Mouse (Mus musculus): ENCODE measurements at regions not wholly inside any gene's neighbourhood (a gene's known extent, or its start where the extent isn't known, plus 50 kb on each side); places are given as distances from the start of the nearest gene placed in this dataset.

DNA sequence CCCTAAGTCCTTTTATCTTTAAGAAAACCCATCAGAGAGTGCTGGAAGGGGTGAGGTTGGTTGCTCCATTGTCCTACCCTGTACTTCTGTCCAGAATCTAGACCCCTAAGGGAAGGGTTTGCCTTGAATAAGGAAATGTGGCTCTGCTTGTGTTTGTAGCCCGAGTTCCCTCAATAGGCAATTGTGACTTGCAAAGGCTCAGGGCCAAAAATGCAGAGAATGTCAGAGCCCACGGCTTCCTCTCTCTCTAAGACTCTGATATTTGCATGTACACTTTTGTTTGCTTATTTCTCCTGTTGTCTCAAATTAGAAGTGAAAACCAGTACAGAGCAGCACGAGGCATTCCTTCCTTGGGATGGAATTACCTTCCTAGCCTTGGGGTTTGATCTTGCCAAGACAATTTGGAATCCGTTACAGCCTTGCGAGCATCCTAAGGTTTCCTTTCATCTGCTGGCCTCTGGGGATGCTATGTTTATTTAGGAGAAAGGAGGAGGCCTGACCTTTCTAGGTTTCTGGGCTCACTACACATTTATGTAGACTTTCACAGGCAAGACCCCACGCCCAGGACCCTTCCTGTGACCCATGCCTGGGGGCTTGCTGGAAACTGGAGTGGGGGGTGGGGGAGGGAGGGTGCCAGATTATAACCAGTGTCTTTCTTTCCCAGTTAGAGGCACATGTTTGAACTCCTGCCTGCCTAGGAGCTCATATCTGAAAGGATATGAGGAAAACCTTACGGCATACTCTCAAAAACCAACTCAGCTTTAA is 181.8 kb downstream of the Trim29 start:
- no peak overlapping the region for H3K4me3 ChIP-seq (ENCODE audit: low read depth, low read length)
- H3K27ac ChIP-seq (ENCODE audit: low read length), result no peak overlapping the region
- no peaks in the 10 kb centered on the region for H3K36me3 ChIP-seq (ENCODE audit: control insufficient read depth, insufficient read depth, low read length)
- H3K9ac ChIP-seq (ENCODE audit: low read depth, low read length), result no peak overlapping the region
- no peak overlapping the region for H3K4me2 ChIP-seq (ENCODE audit: low read length)
- H3K9me3 ChIP-seq (replicated peaks; ENCODE audit: control insufficient read depth, low read length, poor library complexity, severe bottlenecking), result no peaks in the 10 kb centered on the region
- 38% methylated on average over 7 of the region's 7 CpGs for WGBS
- H3K27me3 ChIP-seq (ENCODE audit: control insufficient read depth, insufficient read depth, low read depth, low read length), result no peaks in the 10 kb centered on the region
- no peak for ATAC-seq
- H3K4me1 ChIP-seq (ENCODE audit: control insufficient read depth, insufficient read depth, low read length), result peaks cover 4% of the 10 kb centered on the region; the same call in 1 of the 2 replicates

DNA sequence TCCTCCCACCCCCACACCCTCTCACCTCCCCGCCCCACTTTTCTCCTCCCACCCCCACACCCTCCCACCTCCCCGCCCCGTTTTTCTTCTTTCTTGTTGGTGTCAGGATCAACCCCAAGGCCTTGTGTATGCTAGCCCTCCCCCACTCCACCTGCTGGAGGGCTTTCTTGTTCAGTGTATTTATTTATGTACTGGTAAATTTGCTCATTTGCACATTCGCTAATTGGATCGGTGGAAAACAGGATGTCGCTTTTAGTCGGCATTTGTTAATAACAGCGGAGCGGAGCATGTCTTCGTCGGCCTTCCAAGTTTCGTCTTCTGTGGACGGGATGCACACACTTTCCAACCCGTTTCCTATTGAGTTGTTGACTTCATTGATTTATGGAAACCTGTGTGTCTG is 187.9 kb downstream of the Trim29 start:
- Histone ChIP-seq H3K4me3 (ENCODE audit: low read depth, low read length) (no peak overlapping the region), H3K36me3 (ENCODE audit: control insufficient read depth, insufficient read depth, low read length) (no peaks in the 10 kb centered on the region), H3K4me2 (ENCODE audit: low read length) (no peak overlapping the region), H3K9me3 (replicated peaks; ENCODE audit: control insufficient read depth, low read length, poor library complexity, severe bottlenecking) (no peaks in the 10 kb centered on the region), H3K27me3 (ENCODE audit: control insufficient read depth, insufficient read depth, low read depth, low read length) (no peaks in the 10 kb centered on the region), H3K4me1 (ENCODE audit: control insufficient read depth, insufficient read depth, low read length) (no peaks in the 10 kb centered on the region), H3K27ac (ENCODE audit: low read length) (no peak overlapping the region), H3K9ac (ENCODE audit: low read depth, low read length) (no peak overlapping the region)
- 79% methylated on average over 14 of the region's 14 CpGs for WGBS
- ATAC-seq, result no peak

DNA sequence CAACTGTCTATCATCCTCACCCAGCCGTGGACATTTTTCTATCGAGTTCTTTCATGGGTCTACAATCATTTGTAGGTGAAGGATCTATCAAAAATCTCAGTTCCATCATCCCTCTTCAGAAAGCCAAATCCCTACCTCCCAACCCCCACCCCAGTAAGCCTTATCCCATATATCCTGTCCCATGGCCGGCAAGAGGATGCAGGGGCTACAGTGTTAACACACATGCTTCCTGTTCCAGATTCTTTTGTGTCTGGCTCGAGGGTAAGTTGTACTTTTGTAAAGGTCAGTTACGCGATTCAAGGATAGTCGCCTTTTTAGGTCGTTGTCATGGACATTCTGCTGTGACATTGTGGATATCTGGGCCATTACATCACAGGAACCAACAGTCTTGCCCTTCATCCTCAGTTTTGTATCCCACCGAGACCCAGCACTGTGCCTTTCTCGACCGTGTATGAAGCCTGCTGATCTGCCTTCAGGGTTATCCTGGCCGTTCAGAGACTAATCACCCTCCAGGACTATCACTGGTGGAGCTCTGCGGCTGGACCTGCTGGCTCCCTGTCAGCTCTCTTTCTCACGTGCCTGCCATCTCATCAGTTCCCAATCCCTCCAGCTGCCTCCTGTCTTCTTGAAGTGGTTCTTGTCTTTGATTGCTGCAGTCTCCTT is 193.8 kb downstream of the Trim29 start:
- Histone ChIP-seq H3K9ac (ENCODE audit: low read depth, low read length) (no peak overlapping the region), H3K4me3 (ENCODE audit: low read depth, low read length) (no peak overlapping the region), H3K9me3 (replicated peaks; ENCODE audit: control insufficient read depth, low read length, poor library complexity, severe bottlenecking) (no peaks in the 10 kb centered on the region; the same call in 1 of the 2 replicates), H3K36me3 (ENCODE audit: control insufficient read depth, insufficient read depth, low read length) (no peaks in the 10 kb centered on the region), H3K27me3 (ENCODE audit: control insufficient read depth, insufficient read depth, low read depth, low read length) (no peaks in the 10 kb centered on the region), H3K27ac (ENCODE audit: low read length) (peak overlapping the region; percentile 34; the same call in 1 of the 2 replicates), H3K4me1 (ENCODE audit: control insufficient read depth, insufficient read depth, low read length) (peaks cover 8% of the 10 kb centered on the region), H3K4me2 (ENCODE audit: low read length) (no peak overlapping the region)
- ATAC-seq, result no peak; the same call in 1 of the 2 replicates
- WGBS, result 51% methylated on average over 14 of the region's 14 CpGs

DNA sequence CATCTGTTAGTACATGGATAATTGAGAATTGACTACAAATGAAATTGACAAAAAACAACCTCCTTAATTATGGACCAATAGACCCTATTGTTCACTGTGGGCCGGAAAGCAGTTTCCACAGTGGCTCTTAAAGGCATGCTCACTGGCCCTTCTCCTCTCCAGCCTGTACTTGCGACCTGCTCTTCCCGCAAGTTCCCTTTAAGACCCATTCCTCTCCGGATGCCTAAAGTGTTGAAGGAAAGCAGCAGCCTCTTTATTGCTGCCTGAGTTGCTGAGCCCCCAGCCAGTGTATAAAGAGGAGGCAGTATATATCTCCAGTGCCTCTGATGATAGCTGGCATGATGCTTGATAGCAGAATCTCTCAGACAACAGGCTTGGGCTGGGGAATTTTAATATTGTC is 195.2 kb downstream of the Trim29 start:
- H3K9me3 ChIP-seq (replicated peaks; ENCODE audit: control insufficient read depth, low read length, poor library complexity, severe bottlenecking), result no peaks in the 10 kb centered on the region; the same call in 1 of the 2 replicates
- no peak overlapping the region for H3K9ac ChIP-seq (ENCODE audit: low read depth, low read length)
- no peak overlapping the region for H3K4me3 ChIP-seq (ENCODE audit: low read depth, low read length)
- WGBS, result 23% methylated on average over 4 of the region's 4 CpGs
- H3K27ac ChIP-seq (ENCODE audit: low read length), result no peak overlapping the region
- no peak for ATAC-seq
- H3K27me3 ChIP-seq (ENCODE audit: control insufficient read depth, insufficient read depth, low read depth, low read length), result no peaks in the 10 kb centered on the region
- no peak overlapping the region for H3K4me2 ChIP-seq (ENCODE audit: low read length)
- no peaks in the 10 kb centered on the region for H3K36me3 ChIP-seq (ENCODE audit: control insufficient read depth, insufficient read depth, low read length)
- peaks cover 8% of the 10 kb centered on the region for H3K4me1 ChIP-seq (ENCODE audit: control insufficient read depth, insufficient read depth, low read length)

DNA sequence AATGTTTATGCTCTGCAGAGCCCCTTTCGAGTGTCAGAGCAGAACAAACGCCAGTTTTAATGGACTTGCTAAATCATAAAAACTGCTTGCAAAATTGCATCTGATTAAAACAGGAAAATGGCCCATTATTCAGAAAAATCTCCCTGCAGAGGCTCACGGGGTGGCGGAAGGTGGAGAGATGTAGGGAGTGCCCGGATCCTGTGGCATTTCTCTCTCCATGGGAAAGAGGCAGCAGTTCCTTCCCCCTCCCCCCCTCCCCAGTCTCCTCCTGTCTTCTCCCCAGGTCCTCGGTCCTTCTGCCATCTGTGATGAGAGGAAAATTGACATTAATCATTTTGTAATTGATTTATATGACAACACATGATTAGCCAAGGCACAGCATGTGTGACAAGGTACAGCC is 195.6 kb downstream of the Trim29 start:
- no peak for ATAC-seq
- Histone ChIP-seq H3K9me3 (replicated peaks; ENCODE audit: control insufficient read depth, low read length, poor library complexity, severe bottlenecking) (no peaks in the 10 kb centered on the region; the same call in 1 of the 2 replicates), H3K36me3 (ENCODE audit: control insufficient read depth, insufficient read depth, low read length) (no peaks in the 10 kb centered on the region), H3K27ac (ENCODE audit: low read length) (no peak overlapping the region), H3K27me3 (ENCODE audit: control insufficient read depth, insufficient read depth, low read depth, low read length) (no peaks in the 10 kb centered on the region), H3K9ac (ENCODE audit: low read depth, low read length) (no peak overlapping the region), H3K4me1 (ENCODE audit: control insufficient read depth, insufficient read depth, low read length) (peaks cover 8% of the 10 kb centered on the region), H3K4me2 (ENCODE audit: low read length) (no peak overlapping the region), H3K4me3 (ENCODE audit: low read depth, low read length) (no peak overlapping the region)
- 49% methylated on average over 6 of the region's 6 CpGs for WGBS

DNA sequence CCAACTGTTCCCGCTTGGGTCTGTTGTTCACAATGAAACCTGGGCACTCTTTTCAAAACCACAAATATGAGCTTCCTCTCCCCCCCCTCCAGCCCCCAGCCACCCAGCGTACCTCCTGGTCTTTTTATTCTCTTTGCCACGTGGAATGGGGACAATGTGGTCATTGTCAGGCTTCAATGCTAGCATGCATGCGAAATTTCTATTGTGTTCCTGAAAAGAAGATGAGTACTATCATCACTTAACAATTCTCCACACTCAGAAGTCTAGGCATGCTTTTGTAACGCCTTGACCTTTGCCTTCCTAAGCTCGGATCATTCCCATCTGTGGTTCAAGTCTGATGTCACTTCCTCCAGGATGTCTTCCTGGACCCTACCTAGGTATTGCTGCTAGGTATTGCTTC is 202.2 kb downstream of the Trim29 start:
- H3K4me2 ChIP-seq (ENCODE audit: low read length), result no peak overlapping the region
- H3K36me3 ChIP-seq (ENCODE audit: control insufficient read depth, insufficient read depth, low read length), result no peaks in the 10 kb centered on the region
- no peak overlapping the region for H3K4me3 ChIP-seq (ENCODE audit: low read depth, low read length)
- no peak for ATAC-seq
- no peak overlapping the region for H3K9ac ChIP-seq (ENCODE audit: low read depth, low read length)
- H3K27ac ChIP-seq (ENCODE audit: low read length), result no peak overlapping the region
- H3K4me1 ChIP-seq (ENCODE audit: control insufficient read depth, insufficient read depth, low read length), result no peaks in the 10 kb centered on the region
- H3K27me3 ChIP-seq (ENCODE audit: control insufficient read depth, insufficient read depth, low read depth, low read length), result no peaks in the 10 kb centered on the region
- WGBS, result 56% methylated on average over 6 of the region's 6 CpGs
- H3K9me3 ChIP-seq (replicated peaks; ENCODE audit: control insufficient read depth, low read length, poor library complexity, severe bottlenecking), result no peaks in the 10 kb centered on the region

DNA sequence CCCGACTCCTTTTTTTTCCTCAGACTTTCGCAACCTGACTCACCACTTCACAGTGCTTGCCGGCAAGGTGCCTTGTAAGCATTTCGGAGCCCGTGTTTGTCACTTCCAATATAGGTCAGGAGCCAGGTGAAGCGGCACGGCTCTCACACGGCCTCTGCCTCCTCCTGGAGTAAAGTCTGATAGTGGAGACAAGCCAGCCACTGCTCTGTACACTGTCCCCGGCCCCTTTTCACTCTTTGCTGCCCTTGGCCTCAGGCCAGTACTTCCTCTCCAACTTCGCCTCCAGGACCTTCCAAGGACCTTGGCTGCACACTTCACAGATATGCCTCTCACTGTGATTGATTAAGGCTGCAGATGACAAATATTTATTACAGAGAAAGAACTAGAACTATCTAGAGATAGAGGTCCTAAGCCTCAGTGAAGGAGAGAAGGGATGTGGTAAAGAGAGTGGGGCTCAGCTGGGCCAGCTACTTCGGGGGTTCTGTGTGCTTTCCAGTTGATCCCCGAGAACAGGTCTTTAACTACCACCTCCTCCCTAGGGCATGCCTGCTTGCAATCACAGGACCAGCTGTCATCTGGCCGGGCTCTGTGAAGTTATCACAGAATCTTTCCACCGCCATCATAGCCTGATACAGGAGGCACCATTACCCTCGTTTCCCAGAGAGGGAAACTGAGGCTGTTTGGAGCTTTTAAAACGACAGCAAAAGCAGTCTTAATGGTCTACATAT is 204.2 kb downstream of the Trim29 start:
- WGBS, result 88% methylated on average over 16 of the region's 16 CpGs

DNA sequence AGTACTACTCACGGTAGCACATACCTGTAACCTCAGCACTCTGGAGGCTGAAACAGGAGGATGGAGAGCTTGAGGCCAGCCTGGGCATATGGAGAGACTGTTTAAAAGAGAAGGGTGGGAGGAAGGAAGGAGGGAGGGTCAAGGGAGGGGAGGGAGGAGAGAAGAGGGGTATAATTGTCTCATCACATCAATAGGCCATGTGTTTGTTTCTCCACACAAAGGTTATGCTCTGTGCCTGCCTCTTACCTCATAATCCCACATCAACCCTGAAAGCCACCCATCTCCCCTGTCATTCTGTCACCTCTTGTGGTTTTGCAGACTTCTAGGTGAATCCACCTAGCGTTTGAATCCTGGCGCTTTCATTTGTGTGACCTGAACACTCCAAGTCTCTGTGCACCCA is 210.3 kb downstream of the Trim29 start:
- Histone ChIP-seq H3K4me2 (ENCODE audit: low read length) (no peak overlapping the region), H3K4me3 (ENCODE audit: low read depth, low read length) (no peak overlapping the region), H3K27ac (ENCODE audit: low read length) (no peak overlapping the region), H3K4me1 (ENCODE audit: control insufficient read depth, insufficient read depth, low read length) (no peaks in the 10 kb centered on the region), H3K27me3 (ENCODE audit: control insufficient read depth, insufficient read depth, low read depth, low read length) (no peaks in the 10 kb centered on the region), H3K9ac (ENCODE audit: low read depth, low read length) (no peak overlapping the region), H3K9me3 (replicated peaks; ENCODE audit: control insufficient read depth, low read length, poor library complexity, severe bottlenecking) (no peaks in the 10 kb centered on the region), H3K36me3 (ENCODE audit: control insufficient read depth, insufficient read depth, low read length) (no peaks in the 10 kb centered on the region)
- WGBS, result 88% methylated on average over 3 of the region's 3 CpGs
- no peak for ATAC-seq

More for the DNA sequence above, 204.2 kb downstream of the Trim29 start:
- Histone ChIP-seq H3K27me3 (ENCODE audit: control insufficient read depth, insufficient read depth, low read depth, low read length) (no peaks in the 10 kb centered on the region), H3K9me3 (replicated peaks; ENCODE audit: control insufficient read depth, low read length, poor library complexity, severe bottlenecking) (no peaks in the 10 kb centered on the region), H3K4me1 (ENCODE audit: control insufficient read depth, insufficient read depth, low read length) (no peaks in the 10 kb centered on the region), H3K9ac (ENCODE audit: low read depth, low read length) (no peak overlapping the region), H3K27ac (ENCODE audit: low read length) (no peak overlapping the region), H3K36me3 (ENCODE audit: control insufficient read depth, insufficient read depth, low read length) (no peaks in the 10 kb centered on the region), H3K4me3 (ENCODE audit: low read depth, low read length) (no peak overlapping the region), H3K4me2 (ENCODE audit: low read length) (no peak overlapping the region)
- ATAC-seq, result no peak
